In the genomic region with DNA sequence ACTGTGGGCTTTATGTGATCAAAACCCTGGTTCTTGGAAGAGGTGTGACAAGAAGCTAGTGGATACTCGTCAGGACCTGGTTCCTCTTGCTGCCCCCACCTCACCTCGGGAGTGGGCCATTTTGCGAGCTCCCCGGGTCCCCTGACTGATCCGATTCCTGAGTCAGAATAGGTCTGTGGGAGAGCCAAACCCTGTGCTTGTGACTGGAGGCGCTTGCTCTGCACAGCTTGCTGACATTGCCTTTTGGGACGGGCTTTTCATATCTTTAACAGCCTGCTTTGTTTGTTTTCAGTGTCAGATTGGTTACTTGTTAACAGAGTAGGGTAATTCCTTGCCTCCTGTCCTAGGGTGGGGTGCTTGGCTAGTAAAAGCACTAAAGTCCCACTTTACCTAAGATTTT, we compare ENCODE assay signal across 8 mouse cellular contexts. TPM values are rescaled to one million over a fixed set of nuclear protein-coding genes. Genes with fewer than 3 reads are reported as not detected.
DNase-seq lines count a peak whose midpoint lies in the region; ATAC-seq and TF ChIP-seq lines count a peak whose summit lies in the region.

No protein-coding gene starts in this region.

- peaks cover 9 to 26% of the 10 kb centered on the region in 2 experiments; a peak in 3 of 4 replicates for H3K4me1 ChIP-seq in heart, embryonic 14.5 days (ENCODE audit: control insufficient read depth in 2 of 2, insufficient read depth in 2 of 2, low read length in 2 of 2)
- peaks cover 31% of the 10 kb centered on the region for H3K4me1 ChIP-seq in forebrain, embryonic 15.5 days
- H3K4me1 ChIP-seq in kidney, postnatal 0 days (replicated peaks; ENCODE audit: insufficient read depth, low read length) = peaks cover 32% of the 10 kb centered on the region

- DNase-seq in heart, adult 11 months = no peak
- DNase-seq in kidney, postnatal 0 days (ENCODE audit: low spot score) = no peak
- peak; percentile 68 for DNase-seq in lung, postnatal 36 days
- no peak for DNase-seq in c-Kit-positive CD71-positive TER-119-positive erythroid progenitor cells, embryonic 14.5 days (ENCODE audit: low spot score)
- no peak for DNase-seq in adrenal gland, postnatal 36 days

- H3K27me3 ChIP-seq in heart, embryonic 14.5 days (ENCODE audit: control insufficient read depth, insufficient read depth, low read length) = no peaks in the 10 kb centered on the region
- H3K27me3 ChIP-seq in forebrain, embryonic 15.5 days = no peaks in the 10 kb centered on the region
- no peaks in the 10 kb centered on the region for H3K27me3 ChIP-seq in kidney, postnatal 0 days (ENCODE audit: insufficient read depth, low read length)

- H3K27ac ChIP-seq in heart, embryonic 14.5 days (replicated peaks in 1 of 2; ENCODE audit: control insufficient read depth in 1 of 2, insufficient read depth in 1 of 2, low read depth in 2 of 2, low read length in 2 of 2) = no peak overlapping the region
- no peak overlapping the region for H3K27ac ChIP-seq in forebrain, embryonic 15.5 days (replicated peaks)
- peak overlapping the region; percentile 91 for H3K27ac ChIP-seq in kidney, postnatal 0 days

- H3K4me3 ChIP-seq in heart, embryonic 14.5 days (ENCODE audit: control insufficient read depth in 1 of 2, insufficient read depth in 1 of 2, low read depth in 1 of 2, low read length in 2 of 2) = no peak overlapping the region
- no peak overlapping the region for H3K4me3 ChIP-seq in forebrain, embryonic 15.5 days
- H3K4me3 ChIP-seq in kidney, postnatal 0 days (replicated peaks; ENCODE audit: low read depth, low read length) = no peak overlapping the region

- no peak for ATAC-seq in heart, embryonic 14.5 days (ENCODE audit: insufficient number of reproducible peaks, insufficient read depth, low FRiP score, low read depth)
- no peak for ATAC-seq in forebrain, embryonic 15.5 days (replicated peaks)
- no peak for ATAC-seq in kidney, postnatal 0 days (replicated peaks; ENCODE audit: low FRiP score, low read depth)
- ATAC-seq in erythroid progenitor cell, adult 5-6 weeks (replicated peaks; ENCODE audit: low FRiP score, poor library complexity, severe bottlenecking) = no peak

- TF ChIP-seq CTCF in kidney, postnatal 0 days (IDR thresholded peaks at IDR 0.05; ENCODE audit: low read depth) = no peak

- H3K4me2 ChIP-seq in heart, embryonic 14.5 days (ENCODE audit: low read length) = no peak overlapping the region
- 0 out of 2 replicates have a peak overlapping the region, but pooled peaks have one; percentile 92 for H3K4me2 ChIP-seq in forebrain, embryonic 15.5 days (replicated peaks)
- peak overlapping the region; percentile 92 for H3K4me2 ChIP-seq in kidney, postnatal 0 days (ENCODE audit: low read length)

- WGBS in heart, embryonic 14.5 days = 58% methylated on average over 7 of the region's 7 CpGs
- 40% methylated on average over 7 of the region's 7 CpGs for WGBS in forebrain, embryonic 15.5 days
- 32% methylated on average over 7 of the region's 7 CpGs for WGBS in kidney, postnatal 0 days

- no peaks in the 10 kb centered on the region for H3K9me3 ChIP-seq in heart, embryonic 14.5 days (ENCODE audit: control insufficient read depth, low read length)
- H3K9me3 ChIP-seq in forebrain, embryonic 15.5 days = no peaks in the 10 kb centered on the region
- H3K9me3 ChIP-seq in kidney, postnatal 0 days (replicated peaks; ENCODE audit: low read length) = no peaks in the 10 kb centered on the region

- no peaks in the 10 kb centered on the region for H3K36me3 ChIP-seq in heart, embryonic 14.5 days (ENCODE audit: control insufficient read depth, insufficient read depth, low read length)
- no peaks in the 10 kb centered on the region for H3K36me3 ChIP-seq in forebrain, embryonic 15.5 days
- H3K36me3 ChIP-seq in kidney, postnatal 0 days (ENCODE audit: insufficient read depth, low read length) = no peaks in the 10 kb centered on the region

- H3K9ac ChIP-seq in heart, embryonic 14.5 days (ENCODE audit: low read length) = 0 out of 2 replicates have a peak overlapping the region, but pooled peaks have one; percentile 21
- no peak overlapping the region for H3K9ac ChIP-seq in forebrain, embryonic 15.5 days (replicated peaks)
- H3K9ac ChIP-seq in kidney, postnatal 0 days (ENCODE audit: low read depth, low read length) = peak overlapping the region; percentile 40; the same call in 1 of the 2 replicates

RNA-seq across cellular contexts. Expression of a gene that starts 2.4 kb away (rescaled TPM):
- 10.2 and 10.4 TPM in 2 replicates for polyA plus RNA-seq in heart, embryonic 14.5 days (2014; fragmentation: Nextera tagmentation; extraction: Ambion mirVana)
- polyA plus RNA-seq in forebrain, embryonic 15.5 days (2015; fragmentation: Nextera tagmentation; extraction: Ambion mirVana) = 5.6 and 7.7 TPM in 2 replicates
- 21.9 and 24.2 TPM in 2 replicates for polyA plus RNA-seq in kidney, postnatal 0 days (2015; fragmentation: Nextera tagmentation; extraction: Ambion mirVana)
- 0.72 and 4.2 TPM in 2 replicates for total RNA-seq in erythroid progenitor cell, adult 5-6 weeks (2015; ENCODE audit: low replicate concordance)
- total RNA-seq in erythroid progenitor cell, adult 5-6 weeks (2017; ENCODE audit: low replicate concordance) = 0.38 and 2.2 TPM in 2 replicates
- total RNA-seq in adrenal gland, postnatal 36 days (2021) = 10 to 100 TPM; 30.4 to 32.8 TPM
